Mouse (Mus musculus): ENCODE results near the gene Mrpl42. TPM values are rescaled to one million over a fixed set of nuclear protein-coding genes. Genes with fewer than 3 reads are reported as not detected.

Mrpl42 gene
- polyA plus RNA-seq, 1 experiment, result 163 TPM

- Histone ChIP-seq H3K79me3 (ENCODE audit: low read depth) (no peaks in the 10 kb centered on the region), H3K36me3 (ENCODE audit: control insufficient read depth, insufficient read depth) (peaks cover 8% of the 10 kb centered on the region)
- TF ChIP-seq CTCF (IDR thresholded peaks at IDR 0.05; ENCODE audit: control insufficient read depth, insufficient read depth, insufficient read length), result peak; percentile 86
- no peak for TF ChIP-seq MAX (IDR thresholded peaks at IDR 0.05)
- TF ChIP-seq CEBPB (IDR thresholded peaks at IDR 0.05; ENCODE audit: low read depth), result no peak
- no peak for TF ChIP-seq USF1 (IDR thresholded peaks at IDR 0.05; ENCODE audit: low read depth)
- TF ChIP-seq MYOD1 (IDR thresholded peaks at IDR 0.05; ENCODE audit: control insufficient read depth, insufficient read length, low read depth), result no peak
These were observed 25.8 kb downstream of the Mrpl42 start for GRCm38 (mm10) chr10:95475923-95476322.

GRCm38 (mm10) chr10:95471889-95472547 lies 29.7 kb downstream of the Mrpl42 start:
- Histone ChIP-seq H3ac (ENCODE audit: control insufficient read depth, insufficient read length, low read depth) (no peak overlapping the region), H3K79me3 (ENCODE audit: low read depth) (no peaks in the 10 kb centered on the region), H3K79me2 (ENCODE audit: control insufficient read depth, insufficient read depth) (no peaks in the 10 kb centered on the region), H3K4me3 (ENCODE audit: insufficient read depth, poor library complexity, severe bottlenecking) (no peak overlapping the region), H3K27me3 (ENCODE audit: control insufficient read depth, insufficient read depth, insufficient read length) (no peaks in the 10 kb centered on the region), H3K36me3 (ENCODE audit: control insufficient read depth, insufficient read depth) (no peaks in the 10 kb centered on the region)
- TF ChIP-seq CEBPB (IDR thresholded peaks at IDR 0.05; ENCODE audit: low read depth) (no peak), USF1 (IDR thresholded peaks at IDR 0.05; ENCODE audit: low read depth) (peak; percentile 70), MAX (IDR thresholded peaks at IDR 0.05) (no peak), FOSL1 (IDR thresholded peaks at IDR 0.05; ENCODE audit: insufficient read depth, low read length, poor library complexity, severe bottlenecking) (no peak), MYOG (IDR thresholded peaks at IDR 0.05; ENCODE audit: control insufficient read depth, extremely low read depth, insufficient read length) (no peak), MYOD1 (IDR thresholded peaks at IDR 0.05; ENCODE audit: control insufficient read depth, insufficient read length, low read depth) (peak; percentile 89)

More at GRCm38 (mm10) chr10:95475923-95476322, 25.8 kb downstream of the Mrpl42 start:
- Histone ChIP-seq H3K27me3 (ENCODE audit: control insufficient read depth, insufficient read depth, insufficient read length) (no peaks in the 10 kb centered on the region), H3ac (ENCODE audit: control insufficient read depth, insufficient read length, low read depth) (no peak overlapping the region), H3K79me2 (ENCODE audit: control insufficient read depth, insufficient read depth) (no peaks in the 10 kb centered on the region), H3K4me3 (ENCODE audit: insufficient read depth, poor library complexity, severe bottlenecking) (no peak overlapping the region)

GRCm38 (mm10) chr10:95471186-95471585 lies 30.6 kb downstream of the Mrpl42 start:
- H3ac ChIP-seq (ENCODE audit: control insufficient read depth, insufficient read length, low read depth), result no peak overlapping the region
- no peaks in the 10 kb centered on the region for H3K36me3 ChIP-seq (ENCODE audit: control insufficient read depth, insufficient read depth)
- H3K27me3 ChIP-seq (ENCODE audit: control insufficient read depth, insufficient read depth, insufficient read length), result no peaks in the 10 kb centered on the region
- H3K79me3 ChIP-seq (ENCODE audit: low read depth), result no peaks in the 10 kb centered on the region
- H3K4me3 ChIP-seq (ENCODE audit: insufficient read depth, poor library complexity, severe bottlenecking), result no peak overlapping the region
- H3K79me2 ChIP-seq (ENCODE audit: control insufficient read depth, insufficient read depth), result no peaks in the 10 kb centered on the region
- no peak for TF ChIP-seq MYOD1 (IDR thresholded peaks at IDR 0.05; ENCODE audit: control insufficient read depth, insufficient read length, low read depth)
- TF ChIP-seq MYOG (IDR thresholded peaks at IDR 0.05; ENCODE audit: control insufficient read depth, extremely low read depth, insufficient read length), result no peak
- TF ChIP-seq CTCF (IDR thresholded peaks at IDR 0.05; ENCODE audit: control insufficient read depth, insufficient read depth, insufficient read length), result no peak
- no peak for TF ChIP-seq MAX (IDR thresholded peaks at IDR 0.05)
- TF ChIP-seq FOSL1 (IDR thresholded peaks at IDR 0.05; ENCODE audit: insufficient read depth, low read length, poor library complexity, severe bottlenecking), result no peak
- no peak for TF ChIP-seq CEBPB (IDR thresholded peaks at IDR 0.05; ENCODE audit: low read depth)
- no peak for TF ChIP-seq USF1 (IDR thresholded peaks at IDR 0.05; ENCODE audit: low read depth)

GRCm38 (mm10) chr10:95468894-95469293 lies 32.8 kb downstream of the Mrpl42 start:
- no peak overlapping the region for H3ac ChIP-seq (ENCODE audit: control insufficient read depth, insufficient read length, low read depth)
- no peaks in the 10 kb centered on the region for H3K79me3 ChIP-seq (ENCODE audit: low read depth)
- no peaks in the 10 kb centered on the region for H3K79me2 ChIP-seq (ENCODE audit: control insufficient read depth, insufficient read depth)
- TF ChIP-seq MYOD1 (IDR thresholded peaks at IDR 0.05; ENCODE audit: control insufficient read depth, insufficient read length, low read depth) (peak; percentile 19), MAX (IDR thresholded peaks at IDR 0.05) (no peak)
- H3K27me3 ChIP-seq (ENCODE audit: control insufficient read depth, insufficient read depth, insufficient read length), result no peaks in the 10 kb centered on the region
- H3K36me3 ChIP-seq (ENCODE audit: control insufficient read depth, insufficient read depth), result no peaks in the 10 kb centered on the region
- no peak overlapping the region for H3K4me3 ChIP-seq (ENCODE audit: insufficient read depth, poor library complexity, severe bottlenecking)

GRCm38 (mm10) chr10:95465485-95465896 lies 36.2 kb downstream of the Mrpl42 start:
- no peaks in the 10 kb centered on the region for H3K79me3 ChIP-seq (ENCODE audit: low read depth)
- no peak overlapping the region for H3K4me3 ChIP-seq (ENCODE audit: insufficient read depth, poor library complexity, severe bottlenecking)
- H3K27me3 ChIP-seq (ENCODE audit: control insufficient read depth, insufficient read depth, insufficient read length), result no peaks in the 10 kb centered on the region
- no peaks in the 10 kb centered on the region for H3K79me2 ChIP-seq (ENCODE audit: control insufficient read depth, insufficient read depth)
- TF ChIP-seq CEBPB (IDR thresholded peaks at IDR 0.05; ENCODE audit: low read depth) (peak; percentile 36), MAX (IDR thresholded peaks at IDR 0.05) (no peak), CTCF (IDR thresholded peaks at IDR 0.05; ENCODE audit: control insufficient read depth, insufficient read depth, insufficient read length) (no peak), USF1 (IDR thresholded peaks at IDR 0.05; ENCODE audit: low read depth) (peak; percentile 20), MYOD1 (IDR thresholded peaks at IDR 0.05; ENCODE audit: control insufficient read depth, insufficient read length, low read depth) (peak; percentile 91), FOSL1 (IDR thresholded peaks at IDR 0.05; ENCODE audit: insufficient read depth, low read length, poor library complexity, severe bottlenecking) (no peak)
- no peaks in the 10 kb centered on the region for H3K36me3 ChIP-seq (ENCODE audit: control insufficient read depth, insufficient read depth)
- H3ac ChIP-seq (ENCODE audit: control insufficient read depth, insufficient read length, low read depth), result no peak overlapping the region

DNA sequence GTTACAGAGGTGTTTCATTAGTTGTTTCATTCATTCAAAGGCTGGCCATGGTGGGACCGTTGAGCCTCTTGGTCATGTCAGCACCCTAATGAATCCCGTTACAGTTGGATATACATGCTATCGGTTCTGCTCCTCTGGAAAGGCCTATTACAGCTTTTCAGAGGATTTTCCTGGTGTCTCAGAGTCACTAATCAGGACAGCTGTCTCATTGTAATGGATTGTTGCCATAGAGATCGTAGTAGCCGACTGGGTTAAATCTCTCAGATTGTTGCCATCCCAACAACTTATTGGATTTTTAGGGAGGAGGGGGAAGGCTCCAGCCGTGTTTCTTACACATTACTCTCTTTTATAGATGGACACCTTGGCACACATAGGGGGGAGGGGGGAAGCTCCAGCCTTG lies 37.2 kb downstream of the Mrpl42 start:
- Histone ChIP-seq H3K27me3 (ENCODE audit: control insufficient read depth, insufficient read depth, insufficient read length) (no peaks in the 10 kb centered on the region), H3ac (ENCODE audit: control insufficient read depth, insufficient read length, low read depth) (no peak overlapping the region), H3K4me3 (ENCODE audit: insufficient read depth, poor library complexity, severe bottlenecking) (no peak overlapping the region), H3K36me3 (ENCODE audit: control insufficient read depth, insufficient read depth) (no peaks in the 10 kb centered on the region), H3K79me3 (ENCODE audit: low read depth) (no peaks in the 10 kb centered on the region), H3K79me2 (ENCODE audit: control insufficient read depth, insufficient read depth) (no peaks in the 10 kb centered on the region)
- no peak for TF ChIP-seq CTCF (IDR thresholded peaks at IDR 0.05; ENCODE audit: control insufficient read depth, insufficient read depth, insufficient read length)
- no peak for TF ChIP-seq MAX (IDR thresholded peaks at IDR 0.05)
